28 mouse cellular contexts compared by ENCODE assay signal in the genomic region with DNA sequence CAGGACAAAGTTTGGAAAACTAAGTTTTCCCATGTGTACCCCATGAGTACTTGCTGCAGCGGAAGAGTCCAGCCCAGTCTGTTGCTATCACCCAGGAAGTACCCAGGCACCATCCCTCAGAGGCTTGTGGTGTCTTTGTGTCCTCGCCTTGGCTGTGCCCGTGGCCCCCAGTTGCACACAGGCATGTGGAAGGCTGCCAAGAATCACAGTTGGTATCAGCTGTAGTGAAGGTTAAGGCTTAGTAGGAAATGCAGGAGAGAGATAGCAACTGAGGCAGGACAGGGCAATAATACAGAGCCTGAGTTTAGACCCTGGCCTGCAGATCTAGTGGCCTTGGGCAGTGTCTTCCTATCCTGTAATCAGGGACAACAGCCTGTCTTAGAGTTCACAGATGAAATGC. TPM values are rescaled to one million over a fixed set of nuclear protein-coding genes. Genes with fewer than 3 reads are reported as not detected.
DNase-seq lines count a peak whose midpoint lies in the region; ATAC-seq and TF ChIP-seq lines count a peak whose summit lies in the region.
"Had no signal": no experiment of that assay in that cellular context is flagged by ENCODE, and none has a peak within 500 bp of the region (broad histone marks: within the 10 kb centered on the region; RNA-seq: fewer than 3 reads in every experiment).

No protein-coding gene starts in this region.

- H3K4me2 ChIP-seq in midbrain, embryonic 11.5 days, result no peak overlapping the region
- H3K4me2 ChIP-seq in midbrain, embryonic 14.5 days (ENCODE audit: low read length), result no peak overlapping the region
- no peak overlapping the region for H3K4me2 ChIP-seq in stomach, postnatal 0 days (replicated peaks; ENCODE audit: low read depth)
- H3K4me2 ChIP-seq: embryonic facial prominence, embryonic 12.5 days; forebrain, embryonic 13.5 days; hindbrain, embryonic 15.5 days; limb, embryonic 13.5 days; liver, embryonic 15.5 days; midbrain, embryonic 15.5 days had no signal

- DNase-seq in cerebellum, postnatal 10 days, result peak; percentile 45 to 64
- no peak for DNase-seq in cerebellum, adult 8-10 months
- peak; percentile 44 for DNase-seq in midbrain, embryonic 11.5 days (ENCODE audit: low spot score, missing footprints)
- DNase-seq in midbrain, embryonic 14.5 days, result no peak
- peak; percentile 36 for DNase-seq in brain, embryonic 14.5 days (ENCODE audit: low read depth)
- DNase-seq in stomach, postnatal 0 days (ENCODE audit: low spot score), result peak; percentile 42
- DNase-seq in right cerebral cortex, adult 2 months (ENCODE audit: low spot score in 2 of 2), result no peak
- DNase-seq in thymus, postnatal 36 days, result no peak
- DNase-seq: cerebellum, adult 2 months; gastrocnemius, postnatal 14 days; heart, postnatal 4 days; kidney, adult 11 months; right cerebral cortex, adult 18-20 months; thymus, adult 18-20 months had no signal

- H3K4me1 ChIP-seq in midbrain, embryonic 11.5 days (ENCODE audit: control insufficient read depth, insufficient read depth, low read length), result peaks cover 3% of the 10 kb centered on the region; the same call in 1 of the 2 replicates
- no peaks in the 10 kb centered on the region for H3K4me1 ChIP-seq in midbrain, embryonic 14.5 days (ENCODE audit: control insufficient read depth, insufficient read depth, low read length)
- H3K4me1 ChIP-seq in stomach, postnatal 0 days (replicated peaks; ENCODE audit: control insufficient read depth, insufficient read depth), result no peaks in the 10 kb centered on the region
- H3K4me1 ChIP-seq: embryonic facial prominence, embryonic 12.5 days; limb, embryonic 13.5 days had no signal

- no peak overlapping the region for H3K4me3 ChIP-seq in midbrain, embryonic 11.5 days (ENCODE audit: low read depth, low read length)
- H3K4me3 ChIP-seq in midbrain, embryonic 14.5 days (replicated peaks; ENCODE audit: low read depth, low read length), result no peak overlapping the region
- H3K4me3 ChIP-seq in stomach, postnatal 0 days (ENCODE audit: low read depth, low read length), result no peak overlapping the region
- H3K4me3 ChIP-seq: embryonic facial prominence, embryonic 12.5 days; erythroblast, embryonic 14.5 days; forebrain, embryonic 13.5 days; hindbrain, embryonic 15.5 days; limb, embryonic 13.5 days; liver, embryonic 15.5 days; midbrain, embryonic 15.5 days; myocyte had no signal

- H3K27ac ChIP-seq in midbrain, embryonic 11.5 days (ENCODE audit: low read depth, low read length), result no peak overlapping the region
- H3K27ac ChIP-seq in midbrain, embryonic 14.5 days (replicated peaks; ENCODE audit: low read depth, low read length), result no peak overlapping the region
- no peak overlapping the region for H3K27ac ChIP-seq in stomach, postnatal 0 days (replicated peaks)
- H3K27ac ChIP-seq: embryonic facial prominence, embryonic 12.5 days; forebrain, embryonic 13.5 days; hindbrain, embryonic 15.5 days; limb, embryonic 13.5 days; liver, embryonic 15.5 days; midbrain, embryonic 15.5 days had no signal

- H3K27me3 ChIP-seq in midbrain, embryonic 11.5 days (ENCODE audit: control insufficient read depth, insufficient read depth, low read length), result no peaks in the 10 kb centered on the region
- H3K27me3 ChIP-seq in midbrain, embryonic 14.5 days (ENCODE audit: control insufficient read depth, insufficient read depth, low read length), result no peaks in the 10 kb centered on the region
- H3K27me3 ChIP-seq in stomach, postnatal 0 days (ENCODE audit: control insufficient read depth, insufficient read depth, low read length), result no peaks in the 10 kb centered on the region
- H3K27me3 ChIP-seq: embryonic facial prominence, embryonic 12.5 days; forebrain, embryonic 13.5 days; hindbrain, embryonic 15.5 days; limb, embryonic 13.5 days; liver, embryonic 15.5 days; midbrain, embryonic 15.5 days had no signal

- TF ChIP-seq CTCF in brain, embryonic 14.5 days (IDR thresholded peaks at IDR 0.05; ENCODE audit: borderline replicate concordance, extremely low read depth, insufficient read depth, insufficient read length), result no peak
- TF ChIP-seq CTCF in stomach, postnatal 0 days (IDR thresholded peaks at IDR 0.05; ENCODE audit: low read depth), result no peak

- ATAC-seq in midbrain, embryonic 11.5 days (ENCODE audit: low FRiP score), result no peak
- ATAC-seq in midbrain, embryonic 14.5 days (ENCODE audit: low FRiP score, low TSS enrichment), result no peak
- 0 out of 2 replicates have a peak, but pooled peaks have one; percentile 35 for ATAC-seq in stomach, postnatal 0 days (ENCODE audit: low FRiP score, low TSS enrichment)
- ATAC-seq: forebrain, embryonic 13.5 days; midbrain, embryonic 15.5 days had no signal

- 89% methylated on average over 3 of the region's 3 CpGs for WGBS in midbrain, embryonic 11.5 days
- WGBS in midbrain, embryonic 14.5 days, result 74% methylated on average over 3 of the region's 3 CpGs
- 57% methylated on average over 3 of the region's 3 CpGs for WGBS in stomach, postnatal 0 days

- H3K9me3 ChIP-seq in midbrain, embryonic 11.5 days (ENCODE audit: control insufficient read depth, low read length), result no peaks in the 10 kb centered on the region
- no peaks in the 10 kb centered on the region for H3K9me3 ChIP-seq in midbrain, embryonic 14.5 days (ENCODE audit: control insufficient read depth, low read length)
- no peaks in the 10 kb centered on the region for H3K9me3 ChIP-seq in stomach, postnatal 0 days (ENCODE audit: control insufficient read depth, low read length)
- H3K9me3 ChIP-seq: embryonic facial prominence, embryonic 12.5 days; forebrain, embryonic 13.5 days; G1E; hindbrain, embryonic 15.5 days; limb, embryonic 13.5 days; liver, embryonic 15.5 days; midbrain, embryonic 15.5 days had no signal

- no peak overlapping the region for H3K9ac ChIP-seq in midbrain, embryonic 11.5 days (ENCODE audit: low read length)
- H3K9ac ChIP-seq in midbrain, embryonic 14.5 days (replicated peaks; ENCODE audit: low read length), result no peak overlapping the region
- H3K9ac ChIP-seq in stomach, postnatal 0 days (ENCODE audit: low read length), result no peak overlapping the region
- H3K9ac ChIP-seq: embryonic facial prominence, embryonic 12.5 days; forebrain, embryonic 13.5 days; hindbrain, embryonic 15.5 days; limb, embryonic 13.5 days; liver, embryonic 15.5 days; midbrain, embryonic 15.5 days had no signal

- H3K36me3 ChIP-seq in midbrain, embryonic 11.5 days (ENCODE audit: control insufficient read depth, insufficient read depth, low read length), result no peaks in the 10 kb centered on the region
- no peaks in the 10 kb centered on the region for H3K36me3 ChIP-seq in midbrain, embryonic 14.5 days (ENCODE audit: control insufficient read depth, insufficient read depth, low read length)
- no peaks in the 10 kb centered on the region for H3K36me3 ChIP-seq in stomach, postnatal 0 days (ENCODE audit: control insufficient read depth, insufficient read depth, low read length)
- H3K36me3 ChIP-seq: embryonic facial prominence, embryonic 12.5 days; hindbrain, embryonic 15.5 days; limb, embryonic 13.5 days; liver, embryonic 15.5 days; midbrain, embryonic 15.5 days had no signal

- no peak for TF ChIP-seq EP300 in stomach, postnatal 0 days (optimal IDR thresholded peaks at IDR 0.05)

- no peak for TF ChIP-seq POLR2A in brain, embryonic 14.5 days (IDR thresholded peaks at IDR 0.05; ENCODE audit: borderline replicate concordance, extremely low read depth, insufficient read depth, insufficient read length, poor library complexity, severe bottlenecking)

RNA-seq across cellular contexts. Expression of gene Tmco4, which starts 47.7 kb away (rescaled TPM):
- polyA plus RNA-seq in midbrain, embryonic 11.5 days (2014; fragmentation: Nextera tagmentation; extraction: Ambion mirVana), result 0.46 and 0.90 TPM in 2 replicates
- polyA plus RNA-seq in midbrain, embryonic 14.5 days (2014; fragmentation: Nextera tagmentation; extraction: Ambion mirVana), result 0.38 and 0.61 TPM in 2 replicates
- polyA plus RNA-seq in brain, embryonic 14.5 days (2012; rRNA removed), result 0.62 and 0.64 TPM in 2 replicates
- polyA plus RNA-seq in stomach, postnatal 0 days (2015; fragmentation: Nextera tagmentation; extraction: Ambion mirVana), result 10.3 and 10.8 TPM in 2 replicates

RNA-seq across cellular contexts. Expression of gene Rnf186, which starts 53.5 kb away (rescaled TPM):
- polyA plus RNA-seq in midbrain, embryonic 11.5 days (2014; fragmentation: Nextera tagmentation; extraction: Ambion mirVana), result not detected in 2 replicates
- not detected in 2 replicates for polyA plus RNA-seq in midbrain, embryonic 14.5 days (2014; fragmentation: Nextera tagmentation; extraction: Ambion mirVana)
- polyA plus RNA-seq in brain, embryonic 14.5 days (2012; rRNA removed), result not detected in 2 replicates
- polyA plus RNA-seq in stomach, postnatal 0 days (2015; fragmentation: Nextera tagmentation; extraction: Ambion mirVana), result 17.6 and 24.8 TPM in 2 replicates
- polyA plus RNA-seq: cerebellum, adult 2 months; embryonic facial prominence, embryonic 12.5 days; erythroblast, embryonic 14.5 days; G1E; heart, embryonic 11.5 days; myocyte; neural tube, embryonic 14.5 days had no signal

RNA-seq across cellular contexts. Expression of gene Htr6, which starts 55.0 kb away (rescaled TPM):
- polyA plus RNA-seq in midbrain, embryonic 11.5 days (2014; fragmentation: Nextera tagmentation; extraction: Ambion mirVana), result not detected in 2 replicates
- polyA plus RNA-seq in midbrain, embryonic 14.5 days (2014; fragmentation: Nextera tagmentation; extraction: Ambion mirVana), result 0.32 and 0.57 TPM in 2 replicates
- polyA plus RNA-seq in brain, embryonic 14.5 days (2012; rRNA removed), result 1.8 and 2.0 TPM in 2 replicates
- 0.05 TPM in 1 of 2 replicates, not detected in the other for polyA plus RNA-seq in stomach, postnatal 0 days (2015; fragmentation: Nextera tagmentation; extraction: Ambion mirVana)
- polyA plus RNA-seq: erythroblast, embryonic 14.5 days; G1E; heart, embryonic 11.5 days; liver, embryonic 15.5 days; lung, embryonic 16.5 days; spleen, adult 2 months; stomach, embryonic 14.5 days had no signal

Comparison
In these comparisons a context has a peak if more than half of its experiments do, and no peak if none do; other contexts are left out.
1. DNase-seq: peak in cerebellum, postnatal 10 days (2 of 2), midbrain, embryonic 11.5 days (single experiment), brain, embryonic 14.5 days (single experiment) and stomach, postnatal 0 days (single experiment); none in cerebellum, adult 8-10 months (single experiment), midbrain, embryonic 14.5 days (single experiment), right cerebral cortex, adult 2 months (0 of 2) and thymus, postnatal 36 days (0 of 2).
2. RNA of gene Rnf186, which starts 53.5 kb away (polyA plus RNA-seq): 17.6 to 24.8 TPM in stomach, postnatal 0 days; not detected in midbrain, embryonic 11.5 days, not detected in midbrain, embryonic 14.5 days and not detected in brain, embryonic 14.5 days; every median in the first group is over 10 times any median in the second.